In genomic region chr4:150223830-150224229, GRCm38 (mm10) we compare ENCODE assay signal across 49 mouse cellular contexts. TPM values are rescaled to one million over a fixed set of nuclear protein-coding genes. Genes with fewer than 3 reads are reported as not detected.
"Had no signal": no experiment of that assay in that cellular context is flagged by ENCODE, and none has a peak within 500 bp of the region (broad histone marks: within the 10 kb centered on the region; RNA-seq: fewer than 3 reads in every experiment).

No protein-coding gene starts in this region.

- H3K27ac ChIP-seq: heart, embryonic 13.5 days; heart, embryonic 15.5 days; hindbrain, embryonic 10.5 days; hindbrain, embryonic 12.5 days; hindbrain, embryonic 13.5 days; hindbrain, embryonic 14.5 days; hindbrain, embryonic 15.5 days; hindbrain, postnatal 0 days; intestine, embryonic 15.5 days; kidney, embryonic 15.5 days; kidney, postnatal 0 days; layer of hippocampus, adult 2 months; left cerebral cortex, adult 2 months had no signal

- H3K4me3 ChIP-seq: heart, embryonic 12.5 days; heart, embryonic 13.5 days; heart, embryonic 15.5 days; hindbrain, embryonic 10.5 days; hindbrain, embryonic 12.5 days; hindbrain, embryonic 13.5 days; hindbrain, embryonic 15.5 days; intestine, embryonic 15.5 days; kidney, embryonic 15.5 days; layer of hippocampus, adult 2 months; left cerebral cortex, adult 2 months had no signal

- H3K9me3 ChIP-seq: heart, embryonic 12.5 days; heart, embryonic 13.5 days; heart, embryonic 15.5 days; hindbrain, embryonic 10.5 days; hindbrain, embryonic 12.5 days; hindbrain, embryonic 13.5 days; hindbrain, embryonic 15.5 days; intestine, embryonic 15.5 days; kidney, embryonic 15.5 days had no signal

- H3K4me2 ChIP-seq: heart, embryonic 11.5 days; heart, embryonic 12.5 days; heart, embryonic 13.5 days; heart, embryonic 15.5 days; hindbrain, embryonic 12.5 days; hindbrain, embryonic 13.5 days; hindbrain, embryonic 14.5 days; hindbrain, embryonic 15.5 days; intestine, embryonic 15.5 days; kidney, embryonic 15.5 days had no signal

- H3K27me3 ChIP-seq: heart, embryonic 13.5 days; heart, embryonic 15.5 days; hindbrain, embryonic 15.5 days; intestine, embryonic 15.5 days; kidney, embryonic 15.5 days had no signal

- H3K36me3 ChIP-seq: heart, embryonic 12.5 days; heart, embryonic 13.5 days; heart, embryonic 15.5 days; hindbrain, embryonic 10.5 days; hindbrain, embryonic 12.5 days; hindbrain, embryonic 13.5 days; hindbrain, embryonic 15.5 days; intestine, embryonic 15.5 days; kidney, embryonic 15.5 days had no signal

- DNase-seq: heart, postnatal 10 days; heart, postnatal 14 days; heart, postnatal 36 days; heart, postnatal 4 days; kidney, adult 11 months; kidney, adult 18-20 months; kidney, adult 2 months; kidney, adult 8-10 months; kidney, adult 9 months; kidney, postnatal 10 days; kidney, postnatal 14 days; kidney, postnatal 25 days; kidney, postnatal 36 days; kidney, postnatal 4 days; layer of hippocampus, adult 9-11 months; layer of hippocampus, postnatal 36 days had no signal

- H3K9ac ChIP-seq: heart, embryonic 12.5 days; heart, embryonic 13.5 days; heart, embryonic 15.5 days; hindbrain, embryonic 12.5 days; hindbrain, embryonic 13.5 days; hindbrain, embryonic 14.5 days; hindbrain, embryonic 15.5 days; intestine, embryonic 15.5 days; kidney, embryonic 15.5 days had no signal

RNA-seq across cellular contexts. Expression of gene Car6, which starts 22.7 kb away (rescaled TPM):
- total RNA-seq: heart, postnatal 10 days; heart, postnatal 14 days; heart, postnatal 25 days; heart, postnatal 36 days; heart, postnatal 4 days; hematopoietic stem cell, adult 5-6 weeks; hindbrain, postnatal 0 days; layer of hippocampus, adult 18-20 months; layer of hippocampus, adult 2 months; layer of hippocampus, postnatal 10 days; layer of hippocampus, postnatal 14 days; layer of hippocampus, postnatal 25 days; left cerebral cortex, adult 18-20 months; left cerebral cortex, adult 2 months had no signal
- polyA plus RNA-seq: heart, embryonic 11.5 days; heart, embryonic 12.5 days; heart, embryonic 13.5 days; heart, embryonic 14.5 days; heart, embryonic 15.5 days; heart, embryonic 16.5 days; heart, postnatal 0 days; hindbrain, embryonic 11.5 days; hindbrain, embryonic 13.5 days; hindbrain, embryonic 14.5 days; hindbrain, embryonic 15.5 days; hindbrain, embryonic 16.5 days; hindbrain, postnatal 0 days; inflammation-experienced regulatory T-cells, adult 6 months; intestine, embryonic 14.5 days; intestine, embryonic 15.5 days; intestine, embryonic 16.5 days; intestine, postnatal 0 days; kidney, adult 2 months; kidney, embryonic 14.5 days; kidney, embryonic 15.5 days; kidney, postnatal 0 days; large intestine, adult 2 months had no signal
